Mouse (Mus musculus) brain, adult 10 weeks (tissue): ENCODE results near the gene Rmdn2. TPM values are rescaled to one million over a fixed set of nuclear protein-coding genes. Genes with fewer than 3 reads are reported as not detected.

Experiments used
- polyA plus RNA-seq: library from polyadenylated mRNA; stranded (reverse); fragments of 350-450 nt; fragmentation: Illumina TruSeq; extraction: RNeasy Lipid Tissue Mini Kit (QIAGEN cat#74804); gene quantifications from one replicate; pipeline ENCODE4 v1.2.3, GENCODE M21; 2015; ENCODE audit warnings: low read depth, low replicate concordance

The Rmdn2 gene
- polyA plus RNA-seq, result 13.5 TPM

DNA sequence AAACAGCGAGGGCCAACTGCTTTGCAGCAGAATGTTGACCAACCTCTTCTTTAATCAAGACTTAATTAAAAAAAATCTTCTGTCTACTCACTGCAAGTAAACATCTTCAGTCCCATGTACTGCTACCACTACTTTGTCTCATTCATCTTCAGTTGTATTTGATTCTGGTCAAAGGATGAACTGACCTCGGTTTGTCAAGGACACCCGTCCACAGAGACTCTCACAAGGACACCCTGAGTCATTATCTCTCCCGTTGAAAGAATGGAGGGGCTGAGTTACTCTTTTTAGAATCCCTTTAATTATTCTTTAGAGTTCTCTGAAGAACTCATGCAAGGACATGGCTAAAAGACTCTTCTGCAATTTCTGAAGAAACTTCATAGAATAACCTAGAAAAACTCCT lies at the start of gene Rmdn2:
Gene Rmdn2 (plus strand): TSS at position 319 of the 400 bp plus-strand sequence.

DNA sequence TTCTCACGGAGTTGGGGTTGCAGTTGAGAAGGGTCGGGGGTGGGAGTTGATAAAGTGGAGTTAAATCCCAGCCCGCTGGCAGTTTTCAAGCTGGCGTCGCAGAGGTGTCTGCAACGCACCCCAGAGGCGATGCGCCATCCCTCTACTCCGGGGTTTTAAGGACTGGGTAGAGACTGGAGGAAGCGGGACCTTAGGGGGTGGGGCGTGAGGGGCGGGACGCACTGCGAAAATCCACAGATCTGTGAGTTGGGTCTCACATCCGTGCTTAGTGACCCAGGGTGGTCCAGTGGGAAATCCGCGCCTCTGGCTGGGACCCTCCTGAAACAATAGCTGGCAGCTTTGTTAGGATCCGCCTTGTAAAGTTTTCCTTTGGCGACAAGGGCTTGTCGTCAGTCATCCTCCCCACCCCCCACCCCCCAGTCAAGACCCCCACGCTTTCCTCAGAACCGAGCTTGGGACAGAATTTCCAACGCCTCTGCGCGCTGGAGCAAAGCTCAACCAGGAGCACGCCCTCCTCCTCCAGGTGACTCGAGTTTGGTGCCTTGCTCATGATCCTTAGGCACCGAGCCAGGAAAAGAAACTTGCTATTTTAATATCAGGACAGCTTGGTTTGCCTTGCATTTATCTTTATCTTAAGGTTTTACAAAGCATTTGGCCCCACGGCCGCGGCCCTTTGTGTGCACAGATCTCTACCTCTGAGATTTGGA lies 103.4 kb downstream of the Rmdn2 start, which contains the start of gene Cyp1b1:
Gene Cyp1b1 (minus strand): TSS at position 131 of the 707 bp plus-strand sequence.

Other genes with a start within 250 kb of the Rmdn2 start
- 1.6 TPM for gene Cyp1b1, start 103.2 kb downstream of the Rmdn2 start, polyA plus RNA-seq